Mouse (Mus musculus) MEL (cell line): ENCODE measurements around the gene Efna2. TPM values are rescaled to one million over a fixed set of nuclear protein-coding genes. Genes with fewer than 3 reads are reported as not detected.
A peak's percentile ranks its signal among the peaks of the same experiment; 100 is the strongest.

Experiments used
- DNase-seq: peaks from one replicate; pipeline ENCODE4 v3.0.0; 2011; ENCODE audit warnings: low read depth, low spot score
- H3K27ac ChIP-seq: 2 replicates; pipeline ENCODE4 v1.5.1; 2012; ENCODE audit warnings: low read depth, mild to moderate bottlenecking, control low read depth, low read length, moderate library complexity; ENCODE audit not compliant: control insufficient read depth
- H3K27me3 ChIP-seq, 2 experiments: fragments of 150-350 bp in 1 of 2; sonication (generic) in 1 of 2; 2 replicates each; pipeline ENCODE4 v1.6.1; 2012; ENCODE audit warnings: low read length in 2 of 2, mild to moderate bottlenecking in 2 of 2, improper control_type of control experiment in 1 of 2, moderate library complexity in 1 of 2; ENCODE audit not compliant: insufficient read depth in 2 of 2, control insufficient read depth in 1 of 2
- H3K36me3 ChIP-seq, 2 experiments: 2 replicates each; pipeline ENCODE4 v1.6.1; 2012 to 2014; ENCODE audit warnings: low read length in 2 of 2, improper control_type of control experiment in 1 of 2, inconsistent platforms in 1 of 2, mild to moderate bottlenecking in 1 of 2; ENCODE audit not compliant: insufficient read depth in 2 of 2, control insufficient read depth in 1 of 2
- H3K4me1 ChIP-seq, 2 experiments: fragments of 150-350 bp in 1 of 2; sonication (generic) in 1 of 2; 2 replicates each; pipeline ENCODE4 v1.6.1; 2012; ENCODE audit warnings: low read length in 2 of 2, improper control_type of control experiment in 1 of 2, mild to moderate bottlenecking in 1 of 2; ENCODE audit not compliant: insufficient read depth in 2 of 2, control insufficient read depth in 1 of 2
- H3K4me3 ChIP-seq, 2 experiments: fragments of 150-350 bp in 1 of 2; sonication (generic) in 1 of 2; 2 replicates each; pipeline ENCODE4 v1.5.1; 2012; ENCODE audit warnings: low read depth in 2 of 2, low read length in 2 of 2, mild to moderate bottlenecking in 2 of 2, moderate library complexity in 2 of 2, control low read depth in 1 of 2, improper control_type of control experiment in 1 of 2; ENCODE audit not compliant: control insufficient read depth in 1 of 2, insufficient read depth in 1 of 2
- H3K79me2 ChIP-seq: 2 replicates; pipeline ENCODE4 v1.6.1; 2012; ENCODE audit warnings: mild to moderate bottlenecking, low read length, moderate library complexity; ENCODE audit not compliant: control insufficient read depth, poor library complexity, insufficient read depth
- H3K9ac ChIP-seq: 2 replicates; pipeline ENCODE4 v1.6.1; 2012; ENCODE audit warnings: low read depth, mild to moderate bottlenecking, control low read depth, low read length, moderate library complexity; ENCODE audit not compliant: control insufficient read depth, poor library complexity, severe bottlenecking
- H3K9me3 ChIP-seq: fragments of 150-350 bp; sonication (generic); replicated peaks from 2 replicates; pipeline ENCODE4 v1.6.1; 2012; ENCODE audit warnings: mild to moderate bottlenecking, low read length, improper control_type of control experiment, moderate library complexity; ENCODE audit not compliant: insufficient read depth
- BHLHE40 ChIP-seq: IDR thresholded peaks from 2 replicates; pipeline ENCODE4 v1.6.1; 2012; ENCODE audit warnings: low read depth, mild to moderate bottlenecking, inconsistent platforms, low read length, improper control_type of control experiment, borderline replicate concordance
- CHD1 ChIP-seq: IDR thresholded peaks from 2 replicates; pipeline ENCODE4 v1.6.1; 2012; ENCODE audit warnings: low read depth, mild to moderate bottlenecking, inconsistent platforms, low read length, improper control_type of control experiment
- CTCF ChIP-seq, 3 experiments: IDR thresholded peaks in 2 of 3; conservative IDR thresholded peaks in 1 of 3; 2 replicates each; pipeline ENCODE4 v1.5.1; 2011 to 2012; ENCODE audit warnings: low read length in 3 of 3, low read depth in 2 of 3, mild to moderate bottlenecking in 2 of 3, improper control_type of control experiment in 1 of 3, inconsistent platforms in 1 of 3, mixed read lengths in 1 of 3, moderate library complexity in 1 of 3; ENCODE audit not compliant: control insufficient read depth in 1 of 3, insufficient read depth in 1 of 3, poor library complexity in 1 of 3, severe bottlenecking in 1 of 3
- E2F4 ChIP-seq: IDR thresholded peaks from 2 replicates; pipeline ENCODE4 v1.6.1; 2011; ENCODE audit warnings: low read depth, low read length, improper control_type of control experiment, borderline replicate concordance
- ELF1 ChIP-seq: IDR thresholded peaks from 2 replicates; pipeline ENCODE4 v1.6.1; 2014; ENCODE audit warnings: low read depth, mild to moderate bottlenecking, inconsistent platforms, low read length, improper control_type of control experiment, moderate library complexity
- GATA1 ChIP-seq: IDR thresholded peaks from 2 replicates; pipeline ENCODE4 v1.6.1; 2011; ENCODE audit warnings: low read depth, low read length, improper control_type of control experiment
- HCFC1 ChIP-seq: IDR thresholded peaks from 2 replicates; pipeline ENCODE4 v1.6.1; 2012; ENCODE audit warnings: low read depth, mild to moderate bottlenecking, inconsistent platforms, low read length, improper control_type of control experiment, moderate library complexity
- MAX ChIP-seq: IDR thresholded peaks from 2 replicates; pipeline ENCODE4 v1.6.1; 2011; ENCODE audit warnings: low read length, improper control_type of control experiment
- MAZ ChIP-seq: IDR thresholded peaks from 2 replicates; pipeline ENCODE4 v1.6.1; 2012; ENCODE audit warnings: low read depth, mild to moderate bottlenecking, inconsistent platforms, low read length, improper control_type of control experiment
- MEF2A ChIP-seq: IDR thresholded peaks from 2 replicates; pipeline ENCODE4 v1.6.1; 2014; ENCODE audit warnings: low read depth, mild to moderate bottlenecking, inconsistent platforms, low read length, improper control_type of control experiment; ENCODE audit not compliant: poor library complexity, insufficient replicate concordance, severe bottlenecking; ENCODE audit errors: extremely low read depth
- MXI1 ChIP-seq: IDR thresholded peaks from 2 replicates; pipeline ENCODE4 v1.6.1; 2011; ENCODE audit warnings: mild to moderate bottlenecking, low read depth, low read length, improper control_type of control experiment
- MYB ChIP-seq: IDR thresholded peaks from 2 replicates; pipeline ENCODE4 v1.6.1; 2011; ENCODE audit warnings: mild to moderate bottlenecking, low read depth, low read length, improper control_type of control experiment
- MYC ChIP-seq: IDR thresholded peaks from 2 replicates; pipeline ENCODE4 v1.6.1; 2011; ENCODE audit warnings: low read depth, mild to moderate bottlenecking, low read length, improper control_type of control experiment, moderate library complexity
- NRF1 ChIP-seq: IDR thresholded peaks from 2 replicates; pipeline ENCODE4 v1.6.1; 2014; ENCODE audit warnings: low read depth, mild to moderate bottlenecking, inconsistent platforms, low read length, improper control_type of control experiment, moderate library complexity; ENCODE audit not compliant: poor library complexity, insufficient read depth, severe bottlenecking
- POLR2AphosphoS2 ChIP-seq: IDR thresholded peaks from 2 replicates; pipeline ENCODE4 v1.6.1; 2011; ENCODE audit warnings: low read length, improper control_type of control experiment
- RAD21 ChIP-seq: IDR thresholded peaks from 2 replicates; pipeline ENCODE4 v1.6.1; 2011; ENCODE audit warnings: mild to moderate bottlenecking, low read depth, low read length, improper control_type of control experiment
- SIN3A ChIP-seq: IDR thresholded peaks from 2 replicates; pipeline ENCODE4 v1.6.1; 2012; ENCODE audit warnings: low read length, improper control_type of control experiment, inconsistent platforms
- ZKSCAN1 ChIP-seq: IDR thresholded peaks from 2 replicates; pipeline ENCODE4 v1.6.1; 2012; ENCODE audit warnings: low read depth, mild to moderate bottlenecking, inconsistent platforms, low read length, improper control_type of control experiment, moderate library complexity
- ZNF384 ChIP-seq: IDR thresholded peaks from 2 replicates; pipeline ENCODE4 v1.6.1; 2012; ENCODE audit warnings: low read depth, mild to moderate bottlenecking, inconsistent platforms, low read length, improper control_type of control experiment
- polyA plus RNA-seq, 2 experiments: library from polyadenylated mRNA; stranded (reverse) in 1 of 2; unstranded in 1 of 2; fragments of >175 nt in 1 of 2; fragments of >200 nt in 1 of 2; gene quantifications; 2 replicates each; pipeline versions ENCODE4 v1.2.1 to v1.2.4; 2012; ENCODE audit warnings: low replicate concordance in 2 of 2, low read depth in 1 of 2; ENCODE audit not compliant: insufficient read length in 2 of 2, insufficient read depth in 1 of 2, missing spikeins in 1 of 2
- total RNA-seq: library from RNA; depleted of rRNA; stranded (reverse); fragments of 300-350 nt; gene quantifications from 2 replicates; pipeline ENCODE4 v1.2.3, GENCODE M21; 2012

Efna2 gene
- total and polyA plus RNA-seq, 3 experiments = 0.12 to 2.8 TPM; not detected in 1

DNA sequence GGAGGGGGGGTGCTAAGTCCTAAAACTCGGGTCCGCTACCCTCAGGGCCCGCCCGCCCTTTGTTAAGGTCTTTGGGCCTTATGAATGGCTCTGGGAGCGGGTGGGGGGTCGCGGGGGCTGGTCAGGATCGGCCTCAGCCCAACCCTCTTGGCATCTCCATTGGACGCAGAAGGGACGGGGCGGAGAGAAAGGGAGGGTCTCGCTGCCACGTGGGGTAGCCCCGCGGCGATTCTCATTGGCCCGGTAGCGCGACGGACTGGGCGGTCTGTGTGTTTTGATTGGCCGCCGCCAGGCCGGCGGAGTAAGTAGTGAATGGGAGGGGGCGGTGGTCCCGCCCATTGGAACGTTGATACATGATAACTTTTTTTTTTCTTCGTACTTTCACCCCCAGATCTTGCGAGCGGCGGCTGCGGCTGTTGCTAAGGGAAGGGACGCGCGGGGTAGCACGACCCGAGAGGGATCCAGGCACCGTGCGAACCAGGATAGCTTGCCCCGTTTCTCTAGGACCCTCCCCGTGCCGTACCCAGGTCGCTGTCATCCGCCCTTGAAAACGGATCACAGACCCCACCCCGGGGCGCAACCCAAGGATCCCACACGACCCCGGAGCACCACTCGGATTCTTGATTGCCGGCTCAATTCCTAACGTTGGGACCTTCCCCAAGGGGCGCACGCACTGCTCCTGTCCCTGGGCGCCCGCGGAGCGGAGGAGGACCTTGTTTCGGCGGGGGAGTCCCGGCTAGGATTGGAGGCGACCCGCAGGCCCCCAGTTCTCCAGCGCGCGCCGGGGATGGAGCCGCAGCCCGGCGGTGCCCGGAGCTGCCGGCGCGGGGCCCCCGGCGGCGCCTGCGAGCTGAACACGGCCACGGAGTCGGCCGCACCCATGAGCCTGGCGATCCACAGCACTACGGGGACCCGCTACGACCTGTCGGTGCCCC lies 29.7 kb upstream of the Efna2 start (continued):
- TF ChIP-seq POLR2AphosphoS2 (peak; percentile 26; the same call in 1 of the 2 replicates), E2F4 (no peak), BHLHE40 (peak; percentile 90), RAD21 (no peak), MAX (peak; percentile 85), GATA1 (peak; percentile 44; the same call in 1 of the 2 replicates), MYC (no peak), SIN3A (peak; percentile 96), MXI1 (peak; percentile 84), ZKSCAN1 (no peak), HCFC1 (peak; percentile 66)

DNA sequence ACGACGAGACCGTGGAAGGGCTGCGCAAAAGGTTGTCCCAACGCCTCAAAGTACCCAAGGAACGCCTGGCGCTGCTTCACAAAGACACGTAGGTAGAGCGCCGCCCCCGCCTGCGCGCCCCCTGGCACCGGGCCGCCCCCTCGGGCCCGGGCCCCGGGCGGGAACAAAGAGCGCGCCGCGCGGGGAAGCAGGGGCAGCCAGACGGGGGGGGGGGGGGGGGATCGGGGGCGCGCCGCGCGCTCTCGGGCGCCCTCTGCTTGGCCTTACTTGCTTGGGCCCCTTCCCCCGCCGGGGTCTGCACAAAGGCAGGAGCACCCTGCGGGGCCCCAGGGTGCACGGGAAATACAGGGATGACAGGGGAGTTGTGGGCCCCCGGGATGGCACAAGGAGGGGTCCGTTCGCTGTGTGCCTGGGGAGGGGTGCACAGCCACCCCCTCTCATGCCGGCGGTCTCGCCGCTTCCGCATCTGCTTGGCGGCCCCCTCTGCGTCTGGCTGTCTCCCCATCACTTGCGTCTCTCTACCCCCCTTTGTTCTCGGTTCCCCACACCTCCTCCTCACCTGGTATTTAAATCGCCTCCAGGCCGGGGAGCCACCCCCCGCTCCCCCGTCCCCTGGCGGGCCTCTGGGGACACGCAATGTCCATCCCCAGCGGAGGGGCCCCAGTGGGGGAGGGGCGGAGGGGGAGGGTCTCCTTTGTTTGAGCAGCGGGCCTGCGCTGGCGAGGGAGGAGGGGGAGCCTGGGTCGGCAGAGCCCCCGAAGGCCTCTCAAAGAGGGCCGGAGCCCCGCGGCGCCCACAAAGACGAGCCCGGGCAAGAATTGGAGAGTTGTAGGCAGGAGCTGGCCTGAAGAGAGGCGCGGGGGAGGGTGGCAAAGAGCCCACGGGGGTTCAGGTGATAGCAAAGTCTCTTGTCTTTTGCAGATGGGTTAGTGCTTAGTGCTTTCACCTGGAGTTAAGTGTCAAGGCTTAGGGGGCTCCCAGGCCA lies 28.8 kb upstream of the Efna2 start:
- peak; percentile 55 for DNase-seq
- Histone ChIP-seq H3K4me1 (peaks cover 0 to 38% of the 10 kb centered on the region in 2 experiments; a peak in 2 of 4 replicates), H3K79me2 (peaks cover 32% of the 10 kb centered on the region), H3K9ac (peak overlapping the region; percentile 87), H3K4me3 (peak overlapping the region; percentile 84 to 90), H3K36me3 (peaks cover 0 to 21% of the 10 kb centered on the region in 2 experiments; a peak in 2 of 4 replicates), H3K27ac (peak overlapping the region; percentile 72), H3K9me3 (no peaks in the 10 kb centered on the region), H3K27me3 (no peaks in the 10 kb centered on the region)
- TF ChIP-seq ZNF384 = no peak
- TF ChIP-seq ELF1 = peak; percentile 60
- TF ChIP-seq NRF1 = no peak
- no peak for TF ChIP-seq MYB
- no peak for TF ChIP-seq MEF2A
- no peak for TF ChIP-seq MXI1
- no peak for TF ChIP-seq MAX
- peak; percentile 56 for TF ChIP-seq SIN3A
- no peak for TF ChIP-seq CHD1
- 0 out of 6 replicates have a peak, but pooled peaks of 1 of the 3 experiments have one; percentile 14 for TF ChIP-seq CTCF (IDR thresholded peaks at IDR 0.05 in 2 of 3, conservative IDR thresholded peaks at IDR 0.05 in 1 of 3; ENCODE audit: control insufficient read depth in 1 of 3, insufficient read depth in 1 of 3, low read depth in 2 of 3, low read length in 3 of 3, poor library complexity in 1 of 3, severe bottlenecking in 1 of 3)
- peak; percentile 68; the same call in 1 of the 2 replicates for TF ChIP-seq MAZ
- TF ChIP-seq POLR2AphosphoS2 = no peak
